Mouse (Mus musculus): ENCODE results near the gene Ptprn2. TPM values are rescaled to one million over a fixed set of nuclear protein-coding genes. Genes with fewer than 3 reads are reported as not detected.

Ptprn2 gene
- total RNA-seq, 2 experiments from 2014 or later = 280 to 289 TPM

GRCm38 (mm10) chr12:116856307-116856706 lies 370.8 kb downstream of the Ptprn2 start:
- no peak for TF ChIP-seq CTCF (conservative IDR thresholded peaks at IDR 0.05)
- Histone ChIP-seq H3K27ac (no peak overlapping the region), H3K4me3 (no peak overlapping the region)
- no peak for DNase-seq (ENCODE audit: low spot score in 2 of 2)

DNA sequence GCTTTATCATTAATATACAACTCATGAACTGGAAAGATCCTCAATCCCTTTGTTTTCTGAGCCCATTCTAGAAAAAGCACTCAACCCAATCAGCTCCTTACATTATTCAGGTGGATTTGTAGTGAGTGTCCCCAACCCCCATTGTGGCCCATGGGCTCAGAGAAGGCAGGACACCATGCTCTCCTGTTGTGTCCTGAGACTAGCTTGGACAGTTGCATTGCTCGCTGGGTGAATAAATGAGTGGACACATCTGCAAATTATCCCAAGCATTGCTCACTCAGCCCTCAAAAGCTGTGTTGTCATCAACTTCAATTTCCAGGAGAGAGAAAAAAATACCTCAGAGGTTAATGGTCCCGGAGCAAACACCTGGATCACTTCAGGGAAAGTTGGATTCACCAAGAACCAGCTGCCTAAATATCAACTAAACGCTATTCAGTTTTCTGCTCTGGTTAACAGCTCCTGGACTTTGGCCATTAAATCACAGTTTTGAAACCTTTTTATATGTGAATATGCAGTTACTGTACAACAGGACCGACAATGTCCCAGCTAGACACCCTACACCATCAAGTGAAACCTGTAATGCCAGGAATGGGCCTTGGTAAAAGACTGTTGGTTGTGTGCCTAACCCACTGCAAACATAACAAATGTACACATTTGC lies 376.0 kb downstream of the Ptprn2 start:
- TF ChIP-seq CTCF (conservative IDR thresholded peaks at IDR 0.05) = no peak
- H3K4me3 ChIP-seq = no peak overlapping the region
- no peak overlapping the region for H3K27ac ChIP-seq
- DNase-seq (ENCODE audit: low spot score in 2 of 2) = no peak

DNA sequence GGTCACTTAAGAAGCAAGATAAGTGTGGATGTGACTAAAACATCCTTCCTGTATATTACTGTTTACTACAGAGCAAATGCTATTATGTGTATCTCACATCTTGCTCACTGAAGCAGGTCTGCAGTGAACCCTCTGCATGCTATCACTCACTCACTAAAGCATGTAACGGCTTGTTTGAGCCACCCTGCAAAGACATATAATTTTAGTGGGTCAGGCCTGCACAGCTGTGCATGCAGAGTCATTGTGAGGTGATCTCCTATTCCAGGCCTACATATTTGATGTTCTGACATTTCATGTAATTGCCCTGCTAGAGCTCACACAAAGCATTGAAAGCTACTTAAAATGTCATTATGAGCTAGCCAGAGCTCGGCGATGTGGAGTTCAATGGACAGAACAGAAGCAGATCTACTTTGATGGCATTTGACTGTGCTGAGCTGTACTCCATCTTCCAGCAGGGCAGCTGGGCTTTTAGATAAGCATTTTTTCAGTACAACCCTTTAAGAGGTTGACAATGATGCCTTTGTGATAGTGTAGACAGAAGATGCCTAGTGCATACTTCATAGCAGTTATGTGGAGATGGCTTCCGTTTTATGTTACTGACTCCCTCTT lies 377.9 kb downstream of the Ptprn2 start:
- Histone ChIP-seq H3K4me3 (no peak overlapping the region), H3K27ac (no peak overlapping the region)
- DNase-seq (ENCODE audit: low spot score in 2 of 2) = no peak
- no peak for TF ChIP-seq CTCF (conservative IDR thresholded peaks at IDR 0.05)

DNA sequence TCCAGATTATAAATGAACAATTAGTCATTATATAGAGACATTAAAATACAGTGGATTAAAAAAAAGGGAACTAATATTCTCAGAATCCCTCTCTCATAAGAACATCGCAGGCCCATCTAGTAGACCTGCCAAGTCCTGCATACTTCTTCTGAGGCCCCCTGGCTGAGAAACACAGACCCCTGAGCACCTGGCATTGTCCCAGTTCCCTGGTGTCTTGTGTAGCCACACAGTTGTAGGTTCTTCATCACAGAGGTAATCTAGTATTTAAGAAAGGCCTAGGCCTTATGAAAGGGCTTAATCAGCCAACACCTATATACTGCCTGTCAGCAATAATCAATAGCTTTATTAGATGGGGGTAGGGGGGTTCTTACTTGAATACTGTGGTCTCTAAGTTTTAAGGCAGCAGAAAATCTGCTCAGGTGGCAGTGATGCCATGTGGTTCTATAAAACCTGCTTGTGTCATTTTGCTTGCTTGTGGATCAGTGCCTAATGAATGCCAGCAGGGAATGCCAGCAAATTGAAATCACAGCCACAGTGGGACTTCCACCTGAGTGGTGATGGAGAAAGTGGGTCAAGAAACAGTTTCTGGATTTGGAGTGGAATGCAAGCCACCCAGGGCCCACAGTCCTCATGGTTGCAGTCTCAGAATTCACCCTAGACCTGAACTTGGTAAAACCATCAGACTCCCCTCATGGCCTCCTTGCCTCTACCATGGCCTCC lies 388.5 kb downstream of the Ptprn2 start:
- DNase-seq (ENCODE audit: low spot score in 2 of 2) = no peak

GRCm38 (mm10) chr12:116887496-116888281 lies 402.2 kb downstream of the Ptprn2 start:
- no peak for DNase-seq (ENCODE audit: low spot score in 2 of 2)
- no peak for TF ChIP-seq CTCF (conservative IDR thresholded peaks at IDR 0.05)
- H3K27ac ChIP-seq = peak overlapping the region; percentile 19; the same call in 1 of the 2 replicates
- H3K4me3 ChIP-seq = no peak overlapping the region

More for the DNA sequence above, 388.5 kb downstream of the Ptprn2 start:
- no peak overlapping the region for H3K27ac ChIP-seq
- TF ChIP-seq CTCF (conservative IDR thresholded peaks at IDR 0.05) = no peak
- no peak overlapping the region for H3K4me3 ChIP-seq

- no peak for TF ChIP-seq CTCF (conservative IDR thresholded peaks at IDR 0.05)
- Histone ChIP-seq H3K4me3 (no peak overlapping the region), H3K27ac (no peak overlapping the region)
- no peak for DNase-seq (ENCODE audit: low spot score in 2 of 2)
Observed at GRCm38 (mm10) chr12:116888856-116889255, 403.3 kb downstream of the Ptprn2 start.

DNA sequence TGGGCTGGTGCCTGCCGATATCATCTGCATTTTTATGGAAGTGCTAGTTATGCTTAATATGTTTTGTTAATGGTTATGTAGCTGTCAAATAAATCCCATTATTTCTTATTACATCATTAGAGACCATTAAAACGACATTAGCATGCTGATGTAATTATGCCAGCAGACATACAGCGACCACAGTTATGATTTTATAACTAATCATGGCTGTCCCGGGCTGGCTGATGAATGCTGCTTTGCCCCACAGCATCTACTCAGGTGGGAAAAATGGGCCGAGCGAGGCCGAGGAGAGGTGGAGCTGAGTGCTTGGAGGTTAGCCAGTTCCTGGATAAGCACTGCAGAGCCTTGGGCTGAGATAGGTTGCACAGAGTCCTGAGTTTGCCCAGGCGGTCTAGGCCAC lies 407.1 kb downstream of the Ptprn2 start:
- no peak overlapping the region for H3K27ac ChIP-seq
- TF ChIP-seq CTCF (conservative IDR thresholded peaks at IDR 0.05) = no peak
- H3K4me3 ChIP-seq = no peak overlapping the region
- no peak for DNase-seq (ENCODE audit: low spot score in 2 of 2)

DNA sequence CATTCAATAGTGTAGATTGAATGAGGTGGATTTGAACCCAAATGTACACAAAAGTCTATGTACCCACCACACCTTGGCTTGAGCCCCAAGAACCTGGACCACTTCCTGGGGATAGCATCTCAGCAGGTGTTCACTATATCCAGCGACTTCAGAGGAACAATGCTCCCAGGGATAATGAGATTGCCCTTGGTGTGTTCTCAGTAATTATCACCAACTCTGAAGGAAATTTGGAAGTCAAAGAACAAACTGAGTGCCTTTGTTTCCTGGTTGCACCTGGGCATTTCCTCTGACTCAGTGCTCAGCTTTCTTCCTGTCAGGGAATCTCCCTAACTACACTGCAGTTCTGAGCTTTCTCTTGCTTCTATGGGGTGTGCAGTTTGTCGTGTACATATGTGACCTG lies 411.1 kb downstream of the Ptprn2 start:
- Histone ChIP-seq H3K27ac (no peak overlapping the region), H3K4me3 (no peak overlapping the region)
- DNase-seq (ENCODE audit: low spot score in 2 of 2) = no peak
- no peak for TF ChIP-seq CTCF (conservative IDR thresholded peaks at IDR 0.05)

- no peak overlapping the region for H3K4me3 ChIP-seq
- DNase-seq (ENCODE audit: low spot score in 2 of 2) = no peak
- no peak for TF ChIP-seq CTCF (conservative IDR thresholded peaks at IDR 0.05)
- no peak overlapping the region for H3K27ac ChIP-seq
Observed at GRCm38 (mm10) chr12:116901773-116902172, 416.3 kb downstream of the Ptprn2 start.

DNA sequence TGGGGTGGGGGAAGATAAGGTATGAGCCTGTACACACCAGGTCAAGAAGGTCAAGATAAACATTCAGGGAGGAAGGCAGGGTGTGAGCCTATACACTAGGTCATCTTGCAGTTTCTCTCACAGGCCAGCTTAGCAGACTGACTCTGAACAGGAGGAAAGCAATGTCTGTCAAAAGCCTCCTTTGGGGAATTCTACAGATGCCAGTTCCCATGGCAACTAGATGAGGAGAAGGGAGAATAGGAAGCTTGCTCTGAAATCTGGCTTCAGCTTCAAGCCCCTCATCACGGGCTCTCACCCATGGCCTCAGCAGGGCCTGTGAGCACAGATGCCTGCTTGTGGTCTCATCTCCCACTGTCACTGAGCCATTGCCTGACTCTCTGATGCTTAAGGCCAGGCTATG lies 421.9 kb downstream of the Ptprn2 start:
- DNase-seq (ENCODE audit: low spot score in 2 of 2) = peak in 1 of 2 experiments; percentile 46

DNA sequence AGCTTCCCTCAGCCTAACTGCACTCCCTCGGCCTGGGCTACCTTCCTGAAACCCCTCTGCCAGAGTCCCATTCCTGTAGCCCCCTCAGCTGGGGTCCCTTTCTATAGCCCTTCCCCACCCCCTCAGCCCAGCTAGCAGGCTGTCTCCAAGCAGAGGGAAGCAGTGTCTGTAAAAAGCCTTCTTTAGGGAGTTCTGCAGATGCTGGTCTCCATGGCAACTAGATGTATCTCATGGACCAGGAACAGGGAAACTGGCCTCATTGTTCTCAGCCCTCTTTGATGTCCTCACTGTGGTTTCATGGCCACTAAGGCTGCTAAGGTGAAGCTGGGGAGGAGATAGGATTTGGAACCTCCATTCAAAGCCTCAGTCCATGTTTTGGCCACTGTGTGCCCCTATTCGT lies 423.1 kb downstream of the Ptprn2 start:
- TF ChIP-seq CTCF (conservative IDR thresholded peaks at IDR 0.05) = no peak
- no peak overlapping the region for H3K4me3 ChIP-seq
- DNase-seq (ENCODE audit: low spot score in 2 of 2) = peak in 1 of 2 experiments; percentile 52
- peak overlapping the region; percentile 74 for H3K27ac ChIP-seq

More for the DNA sequence above, 421.9 kb downstream of the Ptprn2 start:
- no peak for TF ChIP-seq CTCF (conservative IDR thresholded peaks at IDR 0.05)
- H3K27ac ChIP-seq = peak overlapping the region; percentile 74
- no peak overlapping the region for H3K4me3 ChIP-seq

- DNase-seq (ENCODE audit: low spot score in 2 of 2) = no peak
- TF ChIP-seq CTCF (conservative IDR thresholded peaks at IDR 0.05) = no peak
- H3K4me3 ChIP-seq = no peak overlapping the region
- no peak overlapping the region for H3K27ac ChIP-seq
Observed at GRCm38 (mm10) chr12:116916776-116917175, 431.3 kb downstream of the Ptprn2 start.

DNA sequence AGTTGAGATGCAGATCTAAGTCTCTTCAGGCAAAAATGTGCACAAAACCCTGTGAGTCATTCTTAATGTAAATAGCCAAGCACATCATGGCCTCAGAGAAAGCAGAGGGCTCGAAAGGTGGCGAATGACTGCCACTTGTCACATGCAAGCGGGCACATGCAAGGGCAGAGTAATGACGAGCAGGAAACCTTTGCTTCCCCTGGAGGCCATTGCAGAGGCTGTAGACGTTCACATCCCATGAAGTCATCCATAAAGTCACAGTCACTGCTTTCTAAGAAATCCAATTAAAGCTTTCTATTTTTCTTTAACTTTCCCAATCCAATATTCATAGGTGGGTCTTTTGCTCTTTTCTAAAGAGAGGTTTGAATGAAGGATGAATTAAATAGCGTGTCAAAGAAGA lies 433.7 kb downstream of the Ptprn2 start:
- no peak for DNase-seq (ENCODE audit: low spot score in 2 of 2)
- no peak overlapping the region for H3K4me3 ChIP-seq
- peak overlapping the region; percentile 29; the same call in 1 of the 2 replicates for H3K27ac ChIP-seq
- TF ChIP-seq CTCF (conservative IDR thresholded peaks at IDR 0.05) = no peak
